Mouse (Mus musculus) ovary, postnatal 10 days (tissue): Measurements from ENCODE around the gene Dst.

ENCODE experiments used
- DNase-seq: peaks from one replicate; pipeline ENCODE4 v3.0.0; 2022; ENCODE audit warnings: low spot score

Dst gene

GRCm38 (mm10) chr1:33908191-33908962 lies at the start of gene Dst:
Gene Dst, plus strand, starts transcription at chr1:33908225.
- no peak for DNase-seq

- DNase-seq = no peak
Measured at GRCm38 (mm10) chr1:33869031-33869430, 39.0 kb upstream of the Dst start.

GRCm38 (mm10) chr1:33869437-33869836 lies 38.6 kb upstream of the Dst start:
- no peak for DNase-seq

GRCm38 (mm10) chr1:33873561-33873960 lies 34.5 kb upstream of the Dst start:
- DNase-seq = no peak

GRCm38 (mm10) chr1:33875691-33876090 lies 32.3 kb upstream of the Dst start:
- no peak for DNase-seq

- DNase-seq = no peak
Measured at GRCm38 (mm10) chr1:33876416-33876815, 31.6 kb upstream of the Dst start.

GRCm38 (mm10) chr1:33878170-33878569 lies 29.9 kb upstream of the Dst start:
- no peak for DNase-seq

DNA sequence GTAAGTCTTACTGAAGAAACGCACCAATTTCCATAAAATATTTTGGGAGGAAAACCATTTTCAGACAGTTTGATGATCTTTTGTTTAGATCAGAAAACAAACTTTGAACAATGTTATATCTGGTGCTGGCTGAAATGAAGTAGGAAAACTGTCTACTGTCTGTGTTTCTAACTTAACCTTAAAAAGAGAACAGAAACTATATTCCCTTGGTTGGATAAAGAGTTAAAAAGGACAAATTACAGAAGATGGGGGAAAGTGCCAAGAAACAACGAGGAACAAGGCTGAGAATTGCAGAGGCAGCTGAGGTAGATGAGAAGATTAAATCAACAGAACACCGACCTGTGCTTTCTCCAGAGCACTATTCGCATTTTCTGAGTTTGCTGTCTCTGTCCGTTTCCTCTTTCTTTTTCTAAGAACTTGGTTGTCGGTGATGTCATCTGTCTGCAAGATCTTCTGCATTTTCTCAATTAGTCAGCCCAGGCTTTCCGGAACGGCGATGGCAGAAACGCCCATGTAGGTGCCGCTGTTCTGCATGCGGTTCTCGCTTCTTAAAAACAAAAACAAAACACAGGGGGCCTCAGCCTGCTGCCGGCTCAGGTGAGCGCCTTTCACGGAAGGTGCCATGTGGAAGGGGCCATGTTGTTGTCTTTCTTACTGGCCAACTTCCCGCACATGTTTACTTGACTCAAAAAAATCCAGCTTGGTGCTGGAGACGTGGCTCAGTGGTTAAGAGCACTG lies 24.8 kb upstream of the Dst start:
- DNase-seq = no peak

GRCm38 (mm10) chr1:33892784-33893183 lies 15.2 kb upstream of the Dst start:
- no peak for DNase-seq

- no peak for DNase-seq
Measured at GRCm38 (mm10) chr1:33896116-33896515, 11.9 kb upstream of the Dst start.

DNA sequence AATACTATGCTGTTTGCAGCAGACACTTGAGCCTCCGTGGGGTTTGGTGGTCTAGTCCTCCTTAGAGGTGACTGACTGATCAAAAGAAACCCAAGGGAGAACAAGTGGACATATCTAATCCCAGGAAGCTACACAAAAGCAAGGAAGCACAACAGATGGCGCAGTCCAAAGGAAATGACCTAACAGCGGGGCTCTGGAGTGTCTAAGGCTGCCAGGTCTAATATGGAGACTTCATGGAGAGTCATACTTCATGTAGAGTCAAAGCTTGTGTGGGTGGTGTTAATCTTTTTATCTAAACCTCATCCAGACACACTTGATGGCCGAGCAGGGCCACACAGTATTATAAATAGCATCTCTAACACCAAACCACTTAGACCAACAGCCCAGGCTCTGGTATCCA lies 11.4 kb upstream of the Dst start:
- no peak for DNase-seq

DNA sequence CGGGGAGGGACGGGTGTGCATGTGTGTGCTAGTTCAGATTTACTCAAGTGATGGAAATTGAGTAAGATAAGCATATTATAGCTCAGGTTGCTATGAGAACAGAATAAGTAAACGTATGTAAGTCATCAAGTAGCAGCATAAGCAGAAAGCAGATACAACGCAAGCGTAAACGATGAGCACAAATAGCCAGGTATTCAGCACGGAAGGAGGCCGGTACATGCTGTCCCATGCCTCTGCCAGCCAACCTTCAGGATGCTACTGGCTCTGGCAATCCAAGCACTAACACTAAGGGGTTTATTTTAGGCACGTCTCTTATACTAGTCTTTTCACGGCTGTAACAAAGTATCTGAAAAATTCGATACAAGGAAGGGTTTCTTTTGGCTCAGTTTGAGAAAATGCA lies 10.6 kb upstream of the Dst start:
- DNase-seq = no peak

DNA sequence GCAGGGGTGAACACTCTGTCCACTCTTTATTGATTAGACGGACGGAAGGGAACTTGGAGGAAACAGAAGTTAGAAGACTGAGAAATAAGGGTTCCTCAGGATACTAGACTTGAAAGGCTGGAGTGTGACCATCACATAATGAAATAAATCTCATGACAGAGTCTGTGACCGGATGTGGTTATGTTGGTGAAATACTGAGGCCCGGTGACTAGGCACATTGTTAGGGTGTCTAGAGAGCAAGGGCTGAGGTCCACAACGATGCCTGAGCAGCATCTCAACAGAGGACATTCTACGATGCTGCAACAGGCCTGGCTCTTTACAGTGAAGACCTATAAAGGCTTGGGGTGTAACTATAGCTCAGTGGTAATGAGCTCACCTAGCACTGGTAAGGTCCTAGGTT lies 9.7 kb upstream of the Dst start:
- no peak for DNase-seq

GRCm38 (mm10) chr1:33900175-33900574 lies 7.8 kb upstream of the Dst start:
- no peak for DNase-seq

DNA sequence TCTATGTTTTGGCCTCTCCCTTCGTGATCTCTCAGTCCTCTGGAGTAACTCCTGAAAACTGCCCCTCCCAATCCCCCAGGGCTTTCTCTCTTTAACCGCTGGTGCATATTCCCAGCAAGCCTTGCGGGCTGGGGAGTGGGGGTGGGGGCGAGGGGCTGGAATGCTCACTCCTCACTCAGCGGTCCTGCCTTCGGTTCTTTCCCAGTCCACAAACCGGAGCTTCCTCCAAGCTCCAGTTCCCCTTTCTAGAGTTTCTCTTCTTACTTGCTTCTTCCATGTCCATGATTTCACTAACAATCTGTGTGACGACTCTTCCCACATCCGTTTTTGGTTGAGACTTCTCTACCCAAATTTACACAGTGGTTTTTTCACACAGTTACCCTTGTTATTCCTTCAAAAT lies 4.4 kb upstream of the Dst start:
- no peak for DNase-seq

- DNase-seq = no peak
Measured at GRCm38 (mm10) chr1:33906216-33906615, 1.8 kb upstream of the Dst start.

DNA sequence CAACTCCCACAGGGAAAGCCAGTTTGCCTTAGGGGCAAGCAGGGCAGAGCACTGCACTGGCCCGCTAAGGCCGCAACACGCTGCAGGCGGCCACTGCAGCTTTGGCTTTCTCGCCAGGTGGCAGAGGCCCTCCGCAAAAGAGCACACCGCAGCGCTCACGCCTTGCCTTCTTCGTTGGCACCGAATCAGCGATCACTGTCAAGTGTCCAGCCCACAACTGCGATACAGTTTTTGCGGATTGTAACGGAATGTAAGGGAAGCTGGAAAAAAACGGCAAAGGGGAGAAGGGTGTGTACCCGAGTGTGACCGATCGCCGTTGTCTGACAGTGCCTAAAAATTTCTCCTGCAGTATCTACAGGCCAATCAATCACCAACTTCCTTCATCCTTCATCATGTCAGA lies 1.1 kb upstream of the Dst start:
- DNase-seq = no peak

DNA sequence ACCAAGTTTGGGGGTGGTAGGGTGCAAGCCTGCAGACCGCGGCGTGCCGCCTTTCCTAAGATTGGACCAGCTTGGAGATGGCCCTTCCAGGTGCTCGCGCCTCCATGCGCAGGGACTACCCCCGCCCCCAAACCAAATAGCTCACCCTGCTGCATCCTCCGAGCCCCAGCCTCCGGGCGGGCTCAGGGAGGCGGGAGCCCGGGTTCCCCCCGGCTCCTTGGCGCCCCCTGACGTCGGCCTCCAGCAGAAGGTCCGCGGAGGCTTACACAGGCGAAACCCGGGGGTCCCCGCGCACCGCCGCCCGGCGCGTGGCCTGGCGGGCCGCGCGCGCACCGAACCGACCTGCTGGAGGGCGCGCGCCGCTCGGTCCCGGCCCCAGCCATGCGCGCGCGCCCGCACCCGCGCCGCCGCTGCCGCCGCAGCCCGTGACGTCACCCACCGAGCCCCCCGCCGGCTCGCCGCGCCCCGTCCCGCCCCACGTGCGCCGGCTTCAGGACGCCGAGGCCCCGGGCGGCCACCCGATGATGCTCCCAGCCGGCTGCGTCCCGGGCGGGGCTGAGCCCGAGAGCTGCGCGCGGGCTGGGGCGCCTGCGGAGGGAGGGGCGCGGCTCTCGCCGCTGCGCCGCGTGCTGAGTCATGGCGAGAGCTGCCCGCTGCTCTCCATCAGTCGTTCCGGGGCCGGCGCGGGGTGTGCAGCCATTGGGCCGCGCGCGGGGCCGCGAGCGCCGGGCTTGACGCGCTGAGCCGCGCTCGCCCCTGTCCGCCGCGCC lies 419 bp upstream of the Dst start, which contains the start of gene Bend6:
Bend6 (minus strand) TSS at position 396 of the 770 bp plus-strand sequence.
- DNase-seq = no peak

DNA sequence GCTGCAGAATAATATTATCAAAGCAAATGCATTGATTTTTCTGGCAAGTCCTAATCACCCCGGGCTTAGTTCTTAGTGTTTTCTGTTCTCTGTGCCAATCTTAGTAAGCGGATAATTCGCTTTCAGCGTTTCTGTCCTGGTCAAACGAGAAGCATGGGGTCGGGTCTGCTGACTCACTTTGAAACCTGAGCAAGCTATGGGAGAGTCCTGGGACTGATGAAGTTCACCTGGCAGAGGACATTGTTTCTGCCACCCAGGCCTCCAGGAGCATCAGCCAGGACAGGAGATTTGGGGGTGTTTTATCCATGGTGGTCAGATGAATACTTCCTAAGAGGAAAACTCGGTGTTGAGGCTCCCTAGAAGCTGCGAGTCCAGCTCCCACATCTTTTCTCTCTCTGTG lies 3.6 kb downstream of the Dst start:
- DNase-seq = no peak

DNA sequence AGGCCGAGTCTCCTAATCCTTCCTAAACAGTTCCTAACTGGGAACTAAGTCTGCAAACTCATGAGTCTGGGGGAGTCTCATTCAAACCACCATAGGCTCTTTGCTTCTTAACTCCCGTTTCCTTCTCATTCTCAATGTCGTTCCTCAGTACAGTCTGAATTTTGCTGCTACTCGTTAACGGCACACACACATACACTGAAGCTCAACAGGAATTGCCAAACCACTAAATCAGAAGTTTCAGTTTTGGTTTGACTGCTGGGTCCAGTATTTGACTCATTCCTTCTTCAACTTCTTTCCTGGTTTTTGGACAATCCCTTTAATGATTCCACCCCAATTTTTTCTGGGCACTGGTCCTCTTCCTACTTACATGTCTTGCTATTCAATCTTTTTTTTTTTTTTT lies 8.5 kb downstream of the Dst start:
- no peak for DNase-seq

- no peak for DNase-seq
Measured at GRCm38 (mm10) chr1:33922975-33923374, 14.9 kb downstream of the Dst start.

GRCm38 (mm10) chr1:33925283-33925682 lies 17.3 kb downstream of the Dst start:
- DNase-seq = no peak

DNA sequence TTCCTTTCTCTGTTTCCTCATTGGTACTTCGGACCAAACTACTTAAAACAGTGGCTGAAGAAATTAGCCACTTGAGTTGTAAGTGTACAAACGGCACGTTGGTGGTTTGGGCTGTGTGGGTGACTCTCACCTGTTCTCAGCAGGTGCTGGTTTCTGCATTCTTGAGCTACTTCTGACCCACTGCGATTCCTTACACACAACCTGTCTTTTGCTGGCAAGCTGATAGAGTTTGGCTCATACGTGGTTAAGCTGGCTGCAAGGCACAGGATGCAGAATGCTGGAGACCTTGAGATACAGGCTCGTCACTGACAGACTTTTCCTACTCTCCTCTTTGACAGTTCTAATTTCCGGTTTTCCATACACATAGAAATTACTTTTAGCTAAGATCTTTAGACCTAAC lies 19.4 kb downstream of the Dst start:
- no peak for DNase-seq
